Mouse (Mus musculus) heart, adult 9 months (tissue): ENCODE data around the gene Zfp512b.

Experiments
- DNase-seq, 2 experiments: peaks; one replicate each; pipeline ENCODE4 v3.0.0; 2022; ENCODE audit warnings: low spot score in 2 of 2

The Zfp512b gene

DNA sequence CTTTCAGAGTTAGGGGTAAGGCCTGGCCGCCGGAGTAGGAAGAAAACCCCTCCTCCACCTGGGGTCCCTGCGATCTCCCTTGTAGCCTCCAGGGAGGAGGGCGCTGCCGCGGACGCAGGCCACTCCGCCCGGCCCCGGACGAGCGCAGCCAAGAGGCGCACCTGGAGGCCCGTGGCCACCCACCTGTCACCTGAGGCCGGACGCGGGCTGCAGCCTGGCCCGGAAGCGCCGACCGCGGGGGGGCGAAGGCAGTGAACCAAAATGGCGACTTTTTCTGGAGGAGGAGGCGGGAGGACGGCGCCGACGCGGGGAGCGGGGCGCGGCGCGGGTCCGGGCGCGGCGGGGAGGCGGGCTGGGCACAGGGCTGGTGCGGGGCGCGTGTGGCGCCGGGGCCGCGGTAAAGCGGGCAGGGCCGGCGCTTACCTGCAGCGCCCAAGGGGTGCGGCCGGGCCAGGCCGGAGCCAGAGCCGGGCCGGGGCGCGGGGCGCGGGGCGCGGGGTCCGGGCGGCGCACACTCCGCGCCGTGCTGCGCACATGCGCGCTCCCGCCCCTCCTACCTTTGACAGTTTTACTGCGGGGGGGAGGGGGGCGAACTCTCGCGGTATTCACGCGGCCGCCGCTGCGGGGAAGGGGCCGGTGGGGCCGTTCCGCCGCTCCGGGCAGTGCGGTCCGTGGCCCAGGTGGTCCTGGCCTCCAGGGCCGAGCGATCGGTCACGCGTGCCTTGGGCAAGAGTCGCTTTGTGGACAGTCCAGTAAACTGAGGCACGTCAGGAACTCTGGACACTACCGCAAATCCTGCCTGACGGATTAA is at the start of gene Zfp512b:
TSS of gene Zfp512b (minus strand) at position 573 of the 811 bp plus-strand sequence.
- DNase-seq: peak in 1 of 2 experiments; percentile 41

DNA sequence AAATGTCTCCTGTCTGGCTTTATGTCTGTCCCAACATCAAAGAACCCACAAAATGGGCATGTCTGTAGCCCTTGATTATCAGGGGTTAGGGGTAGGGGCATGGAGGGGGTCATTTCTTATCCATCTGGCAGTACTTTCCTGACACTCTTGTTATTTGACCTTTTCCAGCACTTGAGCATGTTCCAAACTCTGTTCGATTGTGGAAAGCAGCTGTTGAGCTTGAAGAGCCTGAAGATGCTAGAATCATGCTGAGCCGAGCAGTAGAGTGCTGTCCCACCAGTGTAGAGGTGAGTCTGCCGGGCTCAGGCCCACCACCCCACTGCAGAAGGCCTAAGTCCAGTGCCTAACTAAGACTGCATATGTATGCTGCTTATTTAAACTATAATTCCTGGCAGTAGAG is 43.3 kb upstream of the Zfp512b start:
- no peak for DNase-seq

DNA sequence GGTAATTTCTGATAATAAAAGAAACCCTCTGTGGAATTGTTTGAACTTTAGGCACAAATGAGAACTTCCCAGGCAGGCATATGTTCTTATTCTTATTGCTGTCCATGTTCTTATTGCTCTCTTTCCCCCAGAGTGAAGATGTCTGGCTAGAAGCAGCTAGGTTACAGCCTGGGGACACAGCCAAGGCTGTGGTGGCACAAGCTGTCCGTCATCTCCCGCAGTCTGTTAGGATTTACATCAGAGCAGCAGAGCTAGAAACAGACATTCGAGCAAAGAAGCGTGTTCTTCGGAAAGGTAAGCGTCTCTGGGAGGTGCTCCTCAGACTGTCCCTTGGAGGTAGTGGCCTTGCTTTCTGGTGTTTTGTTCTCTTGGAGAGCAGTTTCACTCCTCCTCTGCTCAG is 40.0 kb upstream of the Zfp512b start:
- DNase-seq: no peak

DNA sequence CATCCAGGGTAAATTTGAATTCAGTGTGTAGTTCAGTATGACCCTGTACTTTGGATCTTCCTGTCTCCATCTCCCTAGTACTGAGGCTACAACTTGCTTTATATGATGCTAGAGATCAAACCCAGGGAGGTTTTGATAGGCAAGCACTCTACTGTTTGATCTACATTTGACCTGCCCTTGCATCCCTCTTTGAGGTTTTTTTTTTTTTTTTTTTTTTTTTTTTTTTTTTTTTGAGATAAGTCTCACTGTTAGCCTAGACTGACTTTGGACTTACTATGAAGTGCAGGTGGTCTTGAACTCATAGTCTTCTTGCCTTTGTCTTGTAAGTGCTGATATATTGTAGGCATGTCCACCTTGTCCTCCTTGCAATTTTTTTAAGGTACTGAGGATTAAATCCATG is 35.9 kb upstream of the Zfp512b start:
- no peak for DNase-seq

- no peak for DNase-seq
Measured at GRCm38 (mm10) chr2:181623401-181623800, 30.8 kb upstream of the Zfp512b start.

DNA sequence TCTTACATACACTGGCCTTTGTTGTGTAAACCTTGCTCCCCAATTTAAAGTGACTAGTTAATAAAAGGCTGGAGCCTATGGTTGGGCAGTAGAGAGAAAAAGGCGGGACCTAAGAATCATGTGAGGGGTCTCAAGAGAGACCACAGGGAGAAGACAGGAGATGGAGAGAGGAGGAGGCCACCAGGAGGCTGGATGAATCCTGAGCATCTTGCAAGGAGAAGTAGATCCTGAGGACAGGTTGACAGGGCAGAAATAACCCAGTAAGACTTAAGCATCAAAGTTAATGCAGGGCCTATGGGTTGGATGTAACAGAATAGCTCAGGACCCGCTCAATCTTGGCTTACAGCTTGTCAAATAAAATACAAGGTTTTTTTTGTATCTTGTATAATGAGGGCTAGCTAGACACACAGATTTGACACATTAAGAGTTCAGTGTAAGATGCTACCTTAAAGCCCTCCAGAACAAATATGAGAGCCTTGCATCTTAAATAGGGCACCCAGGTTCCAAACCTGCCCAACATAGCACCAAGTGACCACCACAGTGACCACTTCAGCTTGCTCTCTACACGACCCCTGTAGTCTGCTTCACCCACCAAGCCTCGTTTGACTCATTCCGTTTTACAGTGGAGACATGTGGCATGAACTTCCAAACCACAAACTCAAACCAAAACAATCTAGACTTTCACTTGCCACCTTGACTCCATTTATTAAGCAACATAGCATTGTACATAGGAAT is 26.3 kb upstream of the Zfp512b start:
- DNase-seq: no peak

DNA sequence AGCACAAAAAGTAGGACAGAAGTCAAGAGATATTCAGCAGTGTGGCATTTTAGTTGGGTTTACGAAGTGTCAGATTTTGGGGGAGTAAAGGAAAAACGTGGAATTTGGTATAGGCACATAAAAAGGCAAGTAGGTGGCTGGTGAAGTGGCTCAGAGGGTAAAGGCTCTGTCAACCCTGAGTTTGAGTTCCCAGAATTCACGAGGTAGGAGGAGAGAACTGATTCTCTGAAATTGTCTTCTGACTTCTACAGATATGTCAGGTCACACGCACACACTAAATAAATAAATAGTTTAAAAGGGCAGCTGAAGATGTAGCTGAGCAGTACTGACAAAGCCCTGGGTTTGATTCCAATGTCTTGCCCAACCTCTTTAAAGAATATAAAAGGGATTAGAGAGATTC is 9.8 kb upstream of the Zfp512b start:
- no peak for DNase-seq

- DNase-seq: no peak
Measured at GRCm38 (mm10) chr2:181601751-181602145, 9.1 kb upstream of the Zfp512b start.

GRCm38 (mm10) chr2:181600828-181601750 is 8.5 kb upstream of the Zfp512b start:
- peak; percentile 94 to 96 for DNase-seq

- no peak for DNase-seq
Measured at GRCm38 (mm10) chr2:181600226-181600758, 7.7 kb upstream of the Zfp512b start.

- peak in 1 of 2 experiments; percentile 41 for DNase-seq
Measured at GRCm38 (mm10) chr2:181598454-181599351, 6.1 kb upstream of the Zfp512b start, which contains the start of gene Samd10. Samd10 (minus strand) TSS chr2:181599212.

DNA sequence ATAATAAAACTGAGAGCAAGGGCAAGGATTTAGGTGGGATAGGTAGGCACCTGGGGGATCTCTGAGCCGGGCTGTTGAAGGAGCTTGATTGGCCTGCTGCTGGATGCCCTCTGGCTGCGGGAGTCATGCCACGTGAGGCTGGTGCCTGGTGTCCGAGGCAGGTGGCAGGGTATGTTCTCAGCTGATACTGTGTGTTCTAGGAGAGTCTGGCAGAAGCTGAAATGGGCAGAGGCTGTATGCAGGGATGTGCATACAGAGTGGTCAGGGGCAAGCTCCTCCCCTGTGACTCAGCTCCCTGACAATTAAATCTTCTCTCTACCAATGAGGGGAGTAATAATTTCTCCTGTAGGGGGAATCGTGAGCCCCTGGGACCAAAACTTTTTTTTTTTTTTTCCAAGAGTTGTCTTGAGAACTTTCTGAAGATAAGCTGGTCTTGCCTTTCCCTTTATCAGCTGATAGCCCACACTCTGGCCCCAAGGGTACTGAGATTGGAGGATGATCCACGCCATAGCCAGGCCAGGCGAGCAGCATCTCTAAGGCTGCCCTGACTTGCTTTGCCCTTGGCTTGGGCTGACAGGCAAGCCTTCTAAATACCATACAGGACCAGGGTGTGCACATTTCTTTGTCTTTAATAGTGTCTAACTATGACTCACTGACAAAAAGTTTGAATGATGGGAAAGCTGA is 4.9 kb upstream of the Zfp512b start:
- no peak for DNase-seq

DNA sequence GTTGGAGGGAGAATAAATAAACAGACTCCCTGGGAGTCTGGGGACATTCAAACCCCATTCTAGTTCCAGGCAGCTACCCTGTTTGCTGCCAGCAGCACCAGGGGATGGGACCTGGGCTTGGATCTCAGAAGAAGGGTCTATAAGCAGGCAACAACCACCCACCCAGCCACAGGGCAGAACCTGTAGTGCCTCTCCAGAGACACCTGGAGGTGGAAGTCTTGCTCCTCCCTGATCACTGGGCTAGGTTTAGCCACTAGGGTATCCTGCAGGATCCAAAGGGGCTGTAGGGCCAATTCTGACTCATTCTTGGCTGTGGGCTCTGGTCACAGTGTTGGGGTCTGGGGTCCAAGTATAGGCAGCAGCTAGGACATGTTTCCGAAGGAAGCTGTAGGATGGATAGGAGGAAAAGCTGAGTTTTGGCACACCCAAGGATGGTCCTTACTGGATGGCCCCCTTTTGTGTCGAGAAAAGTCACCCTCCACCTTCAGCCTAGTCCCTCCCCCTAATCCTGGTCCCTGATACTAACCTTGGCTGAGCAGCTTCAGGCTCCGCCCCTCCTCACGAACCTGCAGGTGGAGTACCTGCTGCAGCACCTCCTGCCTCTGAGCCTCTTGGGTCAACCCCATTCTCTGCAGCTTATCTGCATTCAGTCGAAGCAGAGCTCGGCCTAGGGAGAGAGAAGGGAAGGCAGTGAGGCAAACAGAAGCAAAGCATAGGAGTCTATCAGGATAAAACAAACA is 3.8 kb upstream of the Zfp512b start:
- no peak for DNase-seq

- DNase-seq: no peak
Measured at GRCm38 (mm10) chr2:181594946-181595696, 2.5 kb upstream of the Zfp512b start.

DNA sequence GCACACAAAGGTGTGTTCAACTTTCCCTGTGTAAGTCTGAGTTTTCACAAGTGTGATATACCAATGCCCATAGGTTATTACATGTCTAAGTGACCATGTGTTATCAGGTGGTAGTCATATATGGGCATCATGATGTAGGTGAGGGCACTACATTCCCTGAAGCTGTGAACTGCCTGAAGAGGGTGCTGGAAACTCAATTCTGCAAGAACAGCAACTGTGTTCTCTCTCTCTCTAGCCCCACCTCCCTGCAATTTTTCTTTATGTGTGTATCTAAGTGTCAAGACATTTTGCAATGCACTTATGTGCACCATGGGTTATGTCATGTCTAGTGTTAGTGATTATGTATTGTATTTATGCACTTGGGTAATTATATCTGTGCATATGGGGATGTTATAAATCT is 1.3 kb upstream of the Zfp512b start:
- no peak for DNase-seq

- DNase-seq: no peak
Measured at GRCm38 (mm10) chr2:181593042-181593421, 429 bp upstream of the Zfp512b start.

- no peak for DNase-seq
Measured at GRCm38 (mm10) chr2:181591528-181592085, 996 bp downstream of the Zfp512b start, which contains the start of gene Prpf6. Prpf6 (plus strand) TSS chr2:181591868.

GRCm38 (mm10) chr2:181590471-181590870 is 2.1 kb downstream of the Zfp512b start:
- no peak for DNase-seq
